Mouse (Mus musculus) megakaryocyte progenitor cell, adult 5-6 weeks (primary cell): ENCODE results near the gene Gm15023. TPM values are rescaled to one million over a fixed set of nuclear protein-coding genes. Genes with fewer than 3 reads are reported as not detected.
"Not testable (repeated sequence)": the region's sequence is repeated elsewhere in the genome, so short reads cannot be mapped to it uniquely, and the experiment has no call there.

Experiments
- ATAC-seq: replicated peaks from 2 replicates; pipeline ENCODE4 v1.8.0; 2016; ENCODE audit warnings: mild to moderate bottlenecking, moderate TSS enrichment, inconsistent platforms; ENCODE audit not compliant: poor library complexity
- total RNA-seq, 2 experiments: library from RNA; stranded (forward) in 1 of 2; stranded (reverse) in 1 of 2; fragments of 157-497, 149-512 nt in 1 of 2; fragments of 200-1000 nt in 1 of 2; gene quantifications; 2 replicates each; pipeline versions ENCODE4 v1.2.3 to v1.2.4; 2015 to 2017

Gene Gm15023
- total RNA-seq (2015) = not detected in 2 replicates
- total RNA-seq (2017) = not detected in 2 replicates

DNA sequence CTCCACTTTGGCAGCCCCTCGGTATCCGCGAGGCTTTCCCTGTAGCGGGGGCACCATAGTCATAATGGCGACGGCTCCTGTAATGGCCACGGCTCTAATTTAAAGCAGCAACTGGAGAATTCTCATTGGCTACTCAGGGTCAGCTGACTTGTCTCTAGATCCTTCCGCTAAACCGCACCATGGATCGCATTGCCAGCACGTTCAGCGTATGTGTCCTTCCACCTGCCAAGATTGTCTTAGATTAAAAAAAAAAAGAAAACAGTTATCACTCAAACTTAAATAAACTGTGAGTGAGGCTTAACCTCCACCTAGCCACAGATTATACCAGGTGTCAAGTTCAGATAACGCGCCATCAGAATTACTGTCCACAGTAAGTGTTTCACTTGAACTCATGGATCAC is at the start of gene Gm15023:
Gm15023 (minus strand) TSS at position 101 of the 400 bp plus-strand sequence.
- ATAC-seq = not testable (repeated sequence)

DNA sequence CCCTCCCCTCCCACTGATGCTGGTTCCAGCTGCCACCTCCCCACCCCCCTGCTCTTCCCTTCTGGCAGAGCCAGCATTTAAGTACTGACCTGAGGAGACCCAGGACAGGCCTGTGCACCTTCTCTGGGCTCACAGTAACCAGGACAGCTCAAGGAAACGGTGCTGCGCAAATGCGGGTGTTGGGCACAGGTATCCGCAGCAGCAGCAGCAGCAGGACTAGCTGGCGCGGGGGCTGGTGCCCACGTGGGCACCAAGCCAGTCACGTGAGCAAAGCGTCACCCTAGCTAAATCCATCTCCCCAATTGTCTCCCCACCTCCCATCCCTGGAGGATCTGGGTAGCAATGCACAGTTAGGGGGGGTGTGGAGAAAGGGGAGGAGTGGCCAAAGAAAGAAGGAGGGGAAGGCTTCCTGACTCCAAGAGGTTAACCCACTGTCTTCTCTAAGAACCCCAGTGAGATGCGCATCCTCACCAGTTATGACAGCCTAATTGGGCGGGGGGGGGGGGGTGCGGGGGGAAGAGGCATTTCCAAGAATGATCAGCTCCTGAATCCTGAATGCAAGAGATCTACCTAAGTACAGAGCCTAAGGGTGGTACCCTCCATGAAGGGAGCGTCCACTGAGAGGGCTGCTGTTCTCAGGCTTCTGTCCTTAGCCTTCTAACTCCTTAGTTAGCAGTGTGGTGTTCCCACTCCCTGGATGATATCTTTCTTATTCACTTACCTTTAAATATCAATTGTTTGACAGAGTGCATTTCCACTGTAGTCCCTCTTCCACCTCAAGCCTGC is 33.2 kb upstream of the Gm15023 start, which contains the start of gene Tceal6:
Tceal6 (minus strand) TSS at position 252 of the 786 bp plus-strand sequence.
- ATAC-seq = no peak

DNA sequence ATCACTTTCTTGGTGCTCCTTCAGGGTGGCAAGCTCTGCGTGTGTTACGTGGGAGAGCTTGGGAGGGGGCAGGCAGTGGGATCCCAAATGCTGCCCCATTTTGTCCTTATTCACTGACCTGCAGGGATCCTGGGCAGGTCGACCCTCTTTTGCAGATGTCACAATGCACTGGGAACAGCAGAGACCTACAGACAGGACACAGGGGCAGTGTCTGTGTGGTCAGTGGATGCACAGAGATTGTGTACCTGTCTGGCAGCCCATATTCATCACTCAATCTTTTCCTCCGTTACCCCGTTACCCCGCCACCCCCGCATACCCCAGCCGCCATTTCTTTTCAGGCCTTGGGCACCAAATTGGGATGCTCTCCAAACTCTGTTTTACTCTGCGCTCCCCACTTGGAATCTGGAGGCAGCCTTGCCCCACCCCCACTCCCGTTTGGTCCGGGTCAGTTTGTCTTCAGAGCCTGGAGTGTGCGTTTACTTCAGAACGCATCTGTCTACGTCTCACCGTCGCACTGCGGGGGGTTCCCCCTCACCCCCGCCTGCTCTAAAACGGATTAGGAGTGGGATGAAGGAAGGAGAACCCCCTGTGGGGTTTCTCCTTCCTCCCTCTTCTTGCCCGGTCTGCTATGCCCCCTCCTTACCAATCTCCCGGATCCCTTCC is 32.5 kb upstream of the Gm15023 start:
- ATAC-seq = not testable (repeated sequence)

DNA sequence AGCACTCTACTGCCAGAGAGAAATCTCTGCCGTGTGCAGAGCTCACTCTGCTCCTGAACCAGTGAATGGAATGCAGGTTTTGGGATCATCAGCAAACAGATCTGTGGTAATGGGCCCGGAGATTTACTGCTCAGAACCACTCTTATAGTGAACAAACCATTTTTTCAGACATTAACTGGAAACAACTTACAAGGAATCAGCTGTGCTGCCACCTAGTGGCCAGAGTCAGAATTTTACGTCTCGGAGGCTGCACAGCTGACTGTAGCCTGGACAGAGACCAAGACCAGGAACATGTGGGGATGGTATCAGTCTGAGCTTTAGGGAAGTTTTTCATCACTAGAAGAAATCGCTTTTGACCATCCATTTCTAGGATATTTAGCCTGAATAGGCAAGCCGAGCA is 12.5 kb upstream of the Gm15023 start:
- 0 out of 2 replicates have a peak, but pooled peaks have one; percentile 39 for ATAC-seq

DNA sequence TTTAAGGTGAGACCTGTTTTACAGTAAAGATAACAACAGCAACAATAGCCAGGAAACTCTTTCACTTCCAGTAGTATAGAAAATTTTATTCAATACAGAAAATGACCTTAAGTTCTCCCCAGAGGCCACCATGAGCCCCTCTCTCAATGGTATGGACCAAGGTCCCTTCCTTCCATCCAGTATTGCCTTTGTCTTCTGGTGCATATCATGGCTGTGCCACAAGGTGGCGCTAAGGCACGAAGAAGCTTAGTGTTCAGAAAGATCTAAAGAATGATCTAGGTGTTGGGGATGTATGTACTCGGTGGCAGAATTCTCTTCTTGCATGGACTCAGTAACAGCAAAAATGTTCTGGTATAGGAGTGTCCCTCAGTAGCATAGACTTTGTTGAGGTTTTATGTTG is 11.2 kb upstream of the Gm15023 start:
- ATAC-seq = peak; percentile 57; the same call in 1 of the 2 replicates

Other genes with a start within 250 kb of the Gm15023 start
- 1.7 and 2.2 TPM in 2 replicates for gene Nxf2, start 212.9 kb downstream of the Gm15023 start, total RNA-seq (2015)
- 0.54 and 0.98 TPM in 2 replicates for gene Nxf2, start 212.9 kb downstream of the Gm15023 start, total RNA-seq (2017)
- gene Zmat1, start 168.4 kb downstream of the Gm15023 start, total RNA-seq (2015) = 5.8 and 8.6 TPM in 2 replicates
- 0.58 and 1.4 TPM in 2 replicates for gene Zmat1, start 168.4 kb downstream of the Gm15023 start, total RNA-seq (2017)
- not detected in 2 replicates for gene Tceal6, start 33.1 kb upstream of the Gm15023 start, total RNA-seq (2015)
- gene Tceal6, start 33.1 kb upstream of the Gm15023 start, total RNA-seq (2017) = not detected in 2 replicates
- not detected in 2 replicates for gene Pramel3, start 124.7 kb upstream of the Gm15023 start, total RNA-seq (2015)
- gene Pramel3, start 124.7 kb upstream of the Gm15023 start, total RNA-seq (2017) = not detected in 2 replicates
- 0.07 TPM in 1 of 2 replicates, not detected in the other for gene Gm5128, start 195.7 kb upstream of the Gm15023 start, total RNA-seq (2015)
- 0.33 TPM in 1 of 2 replicates, not detected in the other for gene Gm5128, start 195.7 kb upstream of the Gm15023 start, total RNA-seq (2017)